In genomic region chr6:30276375-30276774, GRCm38 (mm10) we compare ENCODE assay signal across 16 mouse cellular contexts. TPM values are rescaled to one million over a fixed set of nuclear protein-coding genes. Genes with fewer than 3 reads are reported as not detected.
DNase-seq lines count a peak whose midpoint lies in the region; ATAC-seq and TF ChIP-seq lines count a peak whose summit lies in the region.
"Had no signal": no experiment of that assay in that cellular context is flagged by ENCODE, and none has a peak within 500 bp of the region (broad histone marks: within the 10 kb centered on the region; RNA-seq: fewer than 3 reads in every experiment).

No protein-coding gene starts in this region.

- TF ChIP-seq CTCF in liver, postnatal 0 days (IDR thresholded peaks at IDR 0.05; ENCODE audit: low read depth): no peak

- H3K27me3 ChIP-seq in liver, postnatal 0 days (ENCODE audit: insufficient read depth, low read length): no peaks in the 10 kb centered on the region
- H3K27me3 ChIP-seq: forebrain, embryonic 13.5 days; midbrain, embryonic 15.5 days; neural tube, embryonic 12.5 days had no signal

- H3K9me3 ChIP-seq in liver, postnatal 0 days (ENCODE audit: low read length): no peaks in the 10 kb centered on the region
- H3K9me3 ChIP-seq: forebrain, embryonic 13.5 days; hindbrain, embryonic 10.5 days; midbrain, embryonic 15.5 days; neural tube, embryonic 12.5 days had no signal

- 67% methylated on average over 3 of the region's 3 CpGs for WGBS in liver, postnatal 0 days (ENCODE audit: insufficient replicate concordance)

- TF ChIP-seq EP300 in liver, postnatal 0 days (IDR thresholded peaks at IDR 0.05; ENCODE audit: low read depth): no peak

- ATAC-seq in liver, postnatal 0 days: no peak
- ATAC-seq: forebrain, embryonic 13.5 days; midbrain, embryonic 15.5 days had no signal

- peak; percentile 31 to 50 for DNase-seq in cerebellum, postnatal 10 days
- DNase-seq in cerebellum, adult 11 months: no peak
- DNase-seq in kidney, postnatal 10 days: peak; percentile 55
- no peak for DNase-seq in kidney, adult 18-20 months
- DNase-seq in ovary, postnatal 36 days (ENCODE audit: low spot score): peak; percentile 57
- no peak for DNase-seq in ovary, postnatal 14 days (ENCODE audit: low spot score)
- DNase-seq in liver, postnatal 0 days: peak; percentile 23
- DNase-seq in layer of hippocampus, adult 18-20 months (ENCODE audit: low spot score in 2 of 2): no peak
- DNase-seq: cerebellum, adult 8-10 months; gastrocnemius, postnatal 14 days; retina, postnatal 1 day had no signal

- H3K27ac ChIP-seq in liver, postnatal 0 days (ENCODE audit: low read depth): no peak overlapping the region
- H3K27ac ChIP-seq: forebrain, embryonic 13.5 days; hindbrain, embryonic 10.5 days; left cerebral cortex, adult 2 months; midbrain, embryonic 15.5 days; neural tube, embryonic 12.5 days had no signal

- H3K36me3 ChIP-seq in liver, postnatal 0 days (replicated peaks; ENCODE audit: insufficient read depth, low read length): peaks cover 43% of the 10 kb centered on the region

- no peak overlapping the region for H3K4me3 ChIP-seq in liver, postnatal 0 days (ENCODE audit: low read depth, low read length)
- H3K4me3 ChIP-seq: forebrain, embryonic 13.5 days; hindbrain, embryonic 10.5 days; left cerebral cortex, adult 2 months; midbrain, embryonic 15.5 days; neural tube, embryonic 12.5 days had no signal

- H3K4me1 ChIP-seq in liver, postnatal 0 days (ENCODE audit: insufficient read depth): peaks cover 11% of the 10 kb centered on the region; the same call in 1 of the 2 replicates

- H3K4me2 ChIP-seq in liver, postnatal 0 days (ENCODE audit: low read depth, low read length): no peak overlapping the region
- H3K4me2 ChIP-seq: forebrain, embryonic 13.5 days; midbrain, embryonic 15.5 days; neural tube, embryonic 12.5 days had no signal

- no peak overlapping the region for H3K9ac ChIP-seq in liver, postnatal 0 days (replicated peaks)
- H3K9ac ChIP-seq: forebrain, embryonic 13.5 days; midbrain, embryonic 15.5 days; neural tube, embryonic 12.5 days had no signal

RNA-seq across cellular contexts. Expression of gene Ube2h, which starts 28.0 kb away (rescaled TPM):
- 18.2 and 23.5 TPM in 2 replicates for polyA plus RNA-seq in liver, postnatal 0 days (2015; fragmentation: Nextera tagmentation; extraction: Ambion mirVana)
- total RNA-seq in layer of hippocampus, adult 18-20 months (2021): 10 to 100 TPM; 88.4 to 89.6 TPM

Comparison
In these comparisons a context has a peak if more than half of its experiments do, and no peak if none do; other contexts are left out.
1. DNase-seq: peak in cerebellum, postnatal 10 days (2 of 2), kidney, postnatal 10 days (single experiment), ovary, postnatal 36 days (single experiment) and liver, postnatal 0 days (single experiment); none in cerebellum, adult 11 months (single experiment), kidney, adult 18-20 months (single experiment), ovary, postnatal 14 days (single experiment) and layer of hippocampus, adult 18-20 months (0 of 2).